Mouse (Mus musculus) naive thymus-derived CD4-positive, alpha-beta T cell, adult 5 months (primary cell): Measurements from ENCODE around the gene Nfx1. TPM values are rescaled to one million over a fixed set of nuclear protein-coding genes. Genes with fewer than 3 reads are reported as not detected.

Experiments used
- polyA plus RNA-seq: library from polyadenylated mRNA; unstranded; fragments of 100-300 nt; shearing (Covaris generic); gene quantifications from one replicate; pipeline ENCODE4 v1.2.1, GENCODE M21; 2017

The Nfx1 gene
- 130 TPM for polyA plus RNA-seq

DNA sequence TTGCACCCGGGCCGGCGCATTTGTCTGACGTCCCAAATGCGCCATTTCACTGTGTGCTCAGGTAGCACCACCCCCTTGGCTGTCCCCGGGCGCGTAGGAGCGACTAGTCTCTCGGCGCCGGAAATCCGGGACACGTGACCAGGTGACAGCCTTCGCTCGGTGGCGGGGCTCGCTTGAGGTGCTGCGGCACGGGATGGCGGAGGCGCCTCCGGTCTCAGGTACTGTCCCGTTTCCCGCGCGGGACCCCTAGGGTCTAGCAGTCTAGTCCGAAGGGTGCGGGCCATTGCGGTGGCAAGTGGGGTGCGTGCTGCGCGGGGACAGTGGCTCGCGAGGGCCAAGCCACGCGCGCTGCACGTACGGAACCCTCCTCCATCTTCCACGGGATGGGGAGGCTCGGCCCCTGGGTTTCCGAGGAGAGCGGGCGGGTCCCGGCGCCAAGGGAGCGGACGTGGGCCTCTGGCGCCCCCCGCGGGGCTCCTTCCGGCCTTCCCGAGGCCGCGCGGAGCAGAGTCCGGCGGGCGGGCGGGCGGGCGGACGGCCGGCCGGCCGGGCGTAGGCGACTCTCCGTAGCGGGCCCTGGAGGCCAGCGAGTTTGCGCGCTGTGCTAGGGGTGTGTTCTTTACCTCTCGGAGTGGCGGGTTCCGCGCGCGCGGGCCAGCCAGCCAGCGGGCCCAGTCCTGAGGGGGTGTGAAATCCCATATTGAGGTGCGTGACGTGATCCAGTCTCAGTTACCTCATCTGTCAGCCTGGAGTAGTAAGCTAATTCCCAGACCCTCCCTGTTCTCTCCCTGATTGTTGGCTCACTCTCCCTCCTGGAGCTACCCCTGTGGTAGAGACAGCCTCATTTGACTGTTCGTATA, at the start of gene Nfx1:
TSS of gene Nfx1 (plus strand) at position 65 of the 860 bp plus-strand sequence.

DNA sequence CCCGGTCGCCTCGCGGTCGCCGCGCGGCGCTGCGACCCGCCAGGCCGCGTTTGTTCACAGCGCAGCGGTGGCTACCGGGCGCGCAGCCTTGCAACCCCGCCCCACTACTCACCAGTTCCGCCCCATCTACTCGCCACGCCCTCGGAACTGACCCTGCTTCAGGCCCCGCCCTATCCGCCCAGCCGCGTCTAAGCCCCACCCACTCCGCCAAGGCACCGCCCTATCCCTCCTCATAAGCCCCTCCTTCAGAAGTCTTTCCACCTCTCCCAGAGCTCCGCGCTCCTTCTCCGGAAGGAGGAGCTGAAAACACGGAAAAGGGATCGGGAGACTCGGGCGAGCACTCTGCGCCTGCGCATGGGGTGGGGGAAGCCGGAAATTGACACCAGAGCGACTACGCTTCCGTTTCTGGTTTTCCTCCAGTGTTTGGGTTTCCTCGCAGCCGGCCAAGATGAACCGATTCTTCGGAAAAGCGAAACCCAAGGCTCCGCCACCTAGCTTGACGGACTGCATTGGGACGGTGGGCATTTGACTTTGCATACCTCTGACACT, 22.5 kb upstream of the Nfx1 start, which contains the start of the genes Bag1 and Chmp5:
TSS of gene Bag1 (minus strand) at position 135 of the 549 bp plus-strand sequence.
TSS of gene Chmp5 (plus strand) at position 248 of the 549 bp plus-strand sequence.

DNA sequence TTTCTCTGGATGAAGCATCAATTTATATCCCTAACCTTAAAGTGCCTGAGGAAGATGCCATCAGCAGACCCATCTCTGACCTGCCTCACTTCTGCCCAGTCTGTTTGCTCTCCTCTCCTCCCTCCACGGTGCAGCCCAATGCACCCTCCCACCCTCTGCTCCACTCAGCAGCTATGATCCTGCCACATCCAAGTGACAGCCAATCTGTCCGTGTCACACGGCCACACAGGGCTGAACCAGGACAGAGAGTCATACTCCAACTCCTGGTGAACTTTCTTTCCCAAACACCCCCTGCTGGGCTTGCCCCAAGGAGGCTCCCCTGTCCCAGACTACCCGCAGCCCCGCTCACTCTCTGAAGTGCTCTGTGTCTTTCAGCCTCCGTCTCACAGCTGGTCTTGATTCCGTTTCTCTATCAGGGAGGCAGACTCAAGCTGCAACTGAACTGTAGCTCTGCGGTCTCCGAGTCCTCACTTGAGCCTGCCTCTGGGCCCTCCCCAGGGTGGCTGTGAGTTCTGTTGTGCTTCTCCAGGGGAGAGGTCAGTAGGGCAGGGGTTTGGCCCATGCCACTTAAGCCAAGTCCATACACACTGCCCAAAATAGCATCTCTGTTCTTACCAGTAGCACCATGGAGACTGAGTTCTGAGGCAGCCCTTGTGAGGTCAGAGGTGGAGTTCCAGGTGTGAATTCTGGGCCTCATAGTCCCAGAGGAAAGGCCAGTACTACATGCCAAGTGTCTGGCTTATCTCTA, 77.0 kb downstream of the Nfx1 start, which contains the start of gene Aqp7:
TSS of gene Aqp7 (minus strand) at position 616 of the 748 bp plus-strand sequence.

Other genes with a start within 250 kb of the Nfx1 start
- 648 TPM for gene Dnaja1, start 248.8 kb upstream of the Nfx1 start, polyA plus RNA-seq
- gene Smu1, start 213.0 kb upstream of the Nfx1 start, polyA plus RNA-seq: 116 TPM
- gene B4galt1, start 116.9 kb upstream of the Nfx1 start, polyA plus RNA-seq: 153 TPM
- gene Spink4, start 50.9 kb upstream of the Nfx1 start, polyA plus RNA-seq: not detected
- gene Bag1, start 22.6 kb upstream of the Nfx1 start, polyA plus RNA-seq: 159 TPM
- gene Chmp5, start 22.5 kb upstream of the Nfx1 start, polyA plus RNA-seq: 40.6 TPM
- gene Aqp7, start 77.2 kb downstream of the Nfx1 start, polyA plus RNA-seq: not detected
- 12.3 TPM for gene Aqp3, start 127.3 kb downstream of the Nfx1 start, polyA plus RNA-seq
- gene Nol6, start 153.5 kb downstream of the Nfx1 start, polyA plus RNA-seq: 47.8 TPM
- gene Ube2r2, start 164.8 kb downstream of the Nfx1 start, polyA plus RNA-seq: 131 TPM